Mouse (Mus musculus) macrophage (primary cell): ENCODE measurements around the gene Prss38. TPM values are rescaled to one million over a fixed set of nuclear protein-coding genes. Genes with fewer than 3 reads are reported as not detected.
"Not testable (repeated sequence)": the region's sequence is repeated elsewhere in the genome, so short reads cannot be mapped to it uniquely, and the experiment has no call there.

ENCODE experiments used
- H3K27ac ChIP-seq: fragments of 350-480 bp; formaldehyde crosslinking; 2 replicates; pipeline ENCODE4 v1.9.0; 2021
- H3K36me3 ChIP-seq: fragments of 350-480 bp; formaldehyde crosslinking; 2 replicates; pipeline ENCODE4 v1.9.0; 2021; ENCODE audit errors: inconsistent target
- H3K4me3 ChIP-seq: fragments of 350-480 bp; formaldehyde crosslinking; 2 replicates; pipeline ENCODE4 v1.9.0; 2021; ENCODE audit errors: inconsistent target
- H3K79me2 ChIP-seq: fragments of 350-480 bp; formaldehyde crosslinking; 2 replicates; pipeline ENCODE4 v1.9.0; 2021; ENCODE audit errors: inconsistent target
- WGBS: methylation state at CpG from one replicate; pipeline ENCODE4 v1.1.7; 2026; ENCODE audit warnings: inconsistent platforms; ENCODE audit not compliant: missing documents; 5-methylcytosine and 5-hydroxymethylcytosine counted together
- polyA plus RNA-seq: library from polyadenylated mRNA; stranded (reverse); fragments of 250-400 nt; gene quantifications from 3 replicates; pipeline ENCODE4 v1.2.4, GENCODE M21; 2018; ENCODE audit warnings: inconsistent platforms

The Prss38 gene
- polyA plus RNA-seq, 1 experiment from 2014 or later: 0.11 TPM

- Histone ChIP-seq H3K27ac (peak overlapping the region; percentile 97), H3K36me3 (no peaks in the 10 kb centered on the region), H3K79me2 (no peaks in the 10 kb centered on the region), H3K4me3 (peak overlapping the region; percentile 21)
- 6% methylated on average over 6 of the region's 6 CpGs for WGBS
Observed at GRCm38 (mm10) chr11:59392300-59392699, 16.8 kb upstream of the Prss38 start.

- H3K36me3 ChIP-seq: no peaks in the 10 kb centered on the region
- H3K4me3 ChIP-seq: no peak overlapping the region
- no peaks in the 10 kb centered on the region for H3K79me2 ChIP-seq
- WGBS: 100% methylated on average over 9 of the region's 9 CpGs
- no peak overlapping the region for H3K27ac ChIP-seq
Observed at GRCm38 (mm10) chr11:59390470-59390869, 15.0 kb upstream of the Prss38 start.

DNA sequence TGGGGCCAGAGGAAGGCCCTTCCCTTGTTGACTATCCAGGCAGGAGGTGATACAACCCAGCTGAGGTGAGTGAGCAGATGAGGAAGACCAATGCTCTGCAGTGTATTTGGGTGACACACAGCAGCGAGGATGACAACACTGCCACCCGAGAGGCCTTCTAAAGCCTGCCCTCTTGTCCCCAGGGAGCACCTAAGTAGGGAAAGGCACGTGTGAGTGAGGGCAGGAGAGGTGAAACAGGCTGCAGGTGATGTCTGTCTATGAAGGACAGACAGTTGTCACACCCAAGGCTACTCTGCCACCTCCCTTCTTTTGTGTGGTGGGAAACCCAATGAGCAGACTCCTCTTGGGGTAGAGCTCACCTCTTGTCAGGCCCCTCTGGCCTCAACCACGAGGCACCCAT, 14.2 kb upstream of the Prss38 start:
- WGBS: 86% methylated on average over 4 of the region's 4 CpGs
- H3K79me2 ChIP-seq: no peaks in the 10 kb centered on the region

DNA sequence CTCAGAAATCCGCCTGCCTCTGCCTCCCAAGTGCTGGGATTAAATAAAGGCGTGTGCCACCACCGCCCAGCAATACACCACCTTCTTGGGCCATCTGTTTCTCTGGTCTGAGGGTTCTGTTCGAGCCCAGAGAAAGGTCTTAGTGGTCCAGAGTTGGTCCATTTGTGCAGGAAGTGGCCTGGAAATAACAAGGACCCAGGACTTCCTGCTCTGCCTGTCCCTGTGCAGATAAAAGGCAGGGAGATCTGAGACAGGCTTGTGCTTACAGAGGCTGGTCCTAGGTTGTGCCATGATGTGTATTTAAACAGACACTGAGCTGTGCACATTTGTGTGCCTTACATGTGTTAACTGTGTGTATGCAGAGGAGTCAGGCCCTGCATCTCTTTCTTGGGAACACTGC, 13.3 kb upstream of the Prss38 start:
- Histone ChIP-seq H3K27ac (no peak overlapping the region), H3K4me3 (no peak overlapping the region)
- WGBS: 76% methylated on average over 4 of the region's 4 CpGs

More for the DNA sequence above, 14.2 kb upstream of the Prss38 start:
- H3K36me3 ChIP-seq: no peaks in the 10 kb centered on the region
- H3K4me3 ChIP-seq: no peak overlapping the region
- no peak overlapping the region for H3K27ac ChIP-seq

GRCm38 (mm10) chr11:59387471-59387870, 12.0 kb upstream of the Prss38 start:
- 93% methylated on average over 4 of the region's 4 CpGs for WGBS
- no peak overlapping the region for H3K27ac ChIP-seq
- no peaks in the 10 kb centered on the region for H3K79me2 ChIP-seq
- no peaks in the 10 kb centered on the region for H3K36me3 ChIP-seq
- H3K4me3 ChIP-seq: no peak overlapping the region

More for the DNA sequence above, 13.3 kb upstream of the Prss38 start:
- Histone ChIP-seq H3K79me2 (no peaks in the 10 kb centered on the region), H3K36me3 (no peaks in the 10 kb centered on the region)

DNA sequence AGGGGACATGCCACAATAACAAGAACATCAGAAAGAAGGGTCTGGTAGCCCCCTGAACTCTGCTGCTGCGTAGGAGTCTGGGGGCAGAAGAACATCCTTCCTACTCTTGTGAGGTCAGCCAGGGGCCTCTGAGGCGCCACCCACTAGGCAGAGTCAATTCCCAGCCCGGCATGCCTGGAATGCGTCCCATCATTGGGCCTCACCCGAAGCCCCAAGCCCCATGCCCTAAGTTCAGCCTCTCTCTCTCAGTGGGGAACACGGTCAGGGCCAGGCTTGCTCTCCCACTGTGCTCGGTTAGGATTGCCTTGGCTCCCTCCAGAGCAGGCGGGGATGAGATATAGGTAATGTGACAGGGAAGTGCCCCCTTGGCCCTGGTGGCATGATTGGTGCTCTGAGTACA, 9.7 kb upstream of the Prss38 start:
- no peaks in the 10 kb centered on the region for H3K36me3 ChIP-seq
- no peak overlapping the region for H3K4me3 ChIP-seq
- WGBS: 89% methylated on average over 8 of the region's 8 CpGs
- no peaks in the 10 kb centered on the region for H3K79me2 ChIP-seq
- no peak overlapping the region for H3K27ac ChIP-seq

- Histone ChIP-seq H3K36me3 (no peaks in the 10 kb centered on the region), H3K27ac (no peak overlapping the region), H3K4me3 (no peak overlapping the region), H3K79me2 (no peaks in the 10 kb centered on the region)
- WGBS: 49% methylated on average over 7 of the region's 7 CpGs
Observed at GRCm38 (mm10) chr11:59384441-59384959, 9.0 kb upstream of the Prss38 start.

- H3K36me3 ChIP-seq: no peaks in the 10 kb centered on the region
- H3K4me3 ChIP-seq: no peak overlapping the region
- no peak overlapping the region for H3K27ac ChIP-seq
- H3K79me2 ChIP-seq: no peaks in the 10 kb centered on the region
Observed at GRCm38 (mm10) chr11:59379547-59379946, 4.1 kb upstream of the Prss38 start.

DNA sequence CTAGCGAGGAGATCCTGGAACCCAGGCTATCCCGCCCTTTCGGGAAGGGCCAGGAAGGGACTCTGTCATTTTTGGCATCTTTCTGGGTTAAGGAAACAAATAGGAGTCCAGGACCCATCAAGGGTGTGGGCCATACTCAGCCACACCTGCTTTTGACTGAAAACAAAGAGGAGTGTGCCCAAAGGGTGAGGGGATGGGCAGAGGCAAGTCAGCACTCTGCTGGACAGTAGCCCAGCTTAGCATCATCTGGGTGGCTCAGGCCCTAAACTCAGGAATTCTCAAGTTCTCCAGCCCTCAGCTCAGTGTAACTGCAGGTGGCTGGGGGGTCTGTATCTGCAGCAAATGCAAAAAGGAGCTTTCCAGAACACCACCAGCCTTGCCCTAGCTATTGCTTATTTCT, 2.5 kb upstream of the Prss38 start:
- 97% methylated on average over 3 of the region's 3 CpGs for WGBS
- H3K36me3 ChIP-seq: no peaks in the 10 kb centered on the region
- no peaks in the 10 kb centered on the region for H3K79me2 ChIP-seq
- no peak overlapping the region for H3K4me3 ChIP-seq
- no peak overlapping the region for H3K27ac ChIP-seq

- Histone ChIP-seq H3K36me3 (no peaks in the 10 kb centered on the region), H3K27ac (no peak overlapping the region), H3K4me3 (no peak overlapping the region), H3K79me2 (no peaks in the 10 kb centered on the region)
- WGBS: 83% methylated on average over 11 of the region's 11 CpGs
Observed at GRCm38 (mm10) chr11:59369848-59370247, 5.6 kb downstream of the Prss38 start.

- not testable (repeated sequence) for H3K4me3 ChIP-seq, H3K36me3 ChIP-seq, H3K79me2 ChIP-seq, H3K27ac ChIP-seq
- WGBS: 88% methylated on average over 4 of the region's 4 CpGs
Observed at GRCm38 (mm10) chr11:59367955-59368354, 7.5 kb downstream of the Prss38 start.

DNA sequence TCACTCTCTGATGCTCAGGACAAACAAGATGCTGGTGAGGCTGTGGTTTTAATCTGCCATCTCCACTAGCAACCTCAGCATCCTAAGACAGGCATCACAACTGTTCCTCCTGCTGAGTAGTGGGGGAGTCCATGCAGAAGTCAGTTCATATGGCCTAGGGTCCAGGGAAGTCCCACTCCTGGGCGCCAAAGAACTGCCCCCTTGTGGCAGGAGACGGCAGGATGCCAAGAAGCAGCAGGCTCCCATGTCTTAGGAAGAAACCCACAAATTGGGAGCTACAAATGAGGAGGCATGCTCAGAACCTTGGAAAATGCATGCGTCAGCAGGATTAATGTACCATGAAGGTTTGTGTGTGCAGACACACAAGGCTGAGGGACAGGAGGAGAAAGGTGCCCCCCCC, 8.8 kb downstream of the Prss38 start:
- Histone ChIP-seq H3K36me3 (no peaks in the 10 kb centered on the region), H3K4me3 (no peak overlapping the region), H3K79me2 (no peaks in the 10 kb centered on the region), H3K27ac (no peak overlapping the region)
- 67% methylated on average over 3 of the region's 3 CpGs for WGBS

DNA sequence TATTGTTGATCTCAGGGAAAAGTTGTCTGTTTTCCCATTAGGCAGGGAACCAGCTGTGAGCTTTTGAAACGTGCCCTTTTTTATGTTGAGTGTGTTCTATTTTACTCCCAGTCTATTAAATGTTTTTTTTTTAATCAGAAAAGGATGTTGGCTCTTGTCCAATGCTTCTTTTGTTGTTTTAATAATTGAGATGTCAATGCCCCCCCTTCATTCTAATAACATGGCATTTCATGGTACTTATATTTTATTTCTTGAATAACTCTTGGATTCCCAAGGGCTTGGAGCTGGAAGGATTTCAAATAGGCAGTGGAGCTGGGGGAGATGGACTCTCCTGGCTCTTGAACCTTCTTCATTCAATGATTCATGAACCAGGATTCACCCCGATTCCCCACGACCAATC, 9.4 kb downstream of the Prss38 start:
- H3K36me3 ChIP-seq: no peaks in the 10 kb centered on the region
- no peak overlapping the region for H3K27ac ChIP-seq
- 100% methylated on average over 3 of the region's 3 CpGs for WGBS
- no peaks in the 10 kb centered on the region for H3K79me2 ChIP-seq
- H3K4me3 ChIP-seq: no peak overlapping the region

DNA sequence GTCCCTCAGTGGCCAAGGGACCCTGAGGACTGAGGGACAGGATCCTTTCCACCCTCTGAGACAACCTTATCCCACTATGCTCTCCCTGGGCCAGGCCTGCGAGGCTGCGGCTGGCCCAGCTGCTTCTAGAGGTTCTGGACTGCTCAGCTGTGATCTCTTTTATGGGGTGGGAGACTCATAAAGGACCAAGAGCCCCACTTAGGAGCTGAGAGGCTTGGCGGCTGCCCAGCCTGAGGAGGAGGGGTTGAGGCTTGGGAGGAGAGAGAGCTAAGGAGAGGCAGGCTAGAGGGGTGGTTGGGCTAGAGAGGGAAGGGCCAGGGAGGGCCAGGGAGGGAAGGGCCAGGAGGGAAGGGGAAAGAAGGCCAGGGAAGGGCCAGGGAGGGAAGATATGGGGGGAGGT, 11.0 kb downstream of the Prss38 start:
- WGBS: 95% methylated on average over 3 of the region's 3 CpGs
- no peak overlapping the region for H3K4me3 ChIP-seq
- H3K36me3 ChIP-seq: no peaks in the 10 kb centered on the region
- no peak overlapping the region for H3K27ac ChIP-seq
- no peaks in the 10 kb centered on the region for H3K79me2 ChIP-seq

- no peak overlapping the region for H3K27ac ChIP-seq
- H3K79me2 ChIP-seq: no peaks in the 10 kb centered on the region
- H3K36me3 ChIP-seq: no peaks in the 10 kb centered on the region
- H3K4me3 ChIP-seq: no peak overlapping the region
- 96% methylated on average over 9 of the region's 9 CpGs for WGBS
Observed at GRCm38 (mm10) chr11:59364007-59364406, 11.4 kb downstream of the Prss38 start.

GRCm38 (mm10) chr11:59361291-59361690, 14.2 kb downstream of the Prss38 start:
- H3K27ac ChIP-seq: no peak overlapping the region
- 94% methylated on average over 9 of the region's 9 CpGs for WGBS
- H3K4me3 ChIP-seq: no peak overlapping the region
- H3K79me2 ChIP-seq: no peaks in the 10 kb centered on the region
- no peaks in the 10 kb centered on the region for H3K36me3 ChIP-seq
